Comparison of ENCODE assay signal across 1 mouse cellular context in the genomic region with DNA sequence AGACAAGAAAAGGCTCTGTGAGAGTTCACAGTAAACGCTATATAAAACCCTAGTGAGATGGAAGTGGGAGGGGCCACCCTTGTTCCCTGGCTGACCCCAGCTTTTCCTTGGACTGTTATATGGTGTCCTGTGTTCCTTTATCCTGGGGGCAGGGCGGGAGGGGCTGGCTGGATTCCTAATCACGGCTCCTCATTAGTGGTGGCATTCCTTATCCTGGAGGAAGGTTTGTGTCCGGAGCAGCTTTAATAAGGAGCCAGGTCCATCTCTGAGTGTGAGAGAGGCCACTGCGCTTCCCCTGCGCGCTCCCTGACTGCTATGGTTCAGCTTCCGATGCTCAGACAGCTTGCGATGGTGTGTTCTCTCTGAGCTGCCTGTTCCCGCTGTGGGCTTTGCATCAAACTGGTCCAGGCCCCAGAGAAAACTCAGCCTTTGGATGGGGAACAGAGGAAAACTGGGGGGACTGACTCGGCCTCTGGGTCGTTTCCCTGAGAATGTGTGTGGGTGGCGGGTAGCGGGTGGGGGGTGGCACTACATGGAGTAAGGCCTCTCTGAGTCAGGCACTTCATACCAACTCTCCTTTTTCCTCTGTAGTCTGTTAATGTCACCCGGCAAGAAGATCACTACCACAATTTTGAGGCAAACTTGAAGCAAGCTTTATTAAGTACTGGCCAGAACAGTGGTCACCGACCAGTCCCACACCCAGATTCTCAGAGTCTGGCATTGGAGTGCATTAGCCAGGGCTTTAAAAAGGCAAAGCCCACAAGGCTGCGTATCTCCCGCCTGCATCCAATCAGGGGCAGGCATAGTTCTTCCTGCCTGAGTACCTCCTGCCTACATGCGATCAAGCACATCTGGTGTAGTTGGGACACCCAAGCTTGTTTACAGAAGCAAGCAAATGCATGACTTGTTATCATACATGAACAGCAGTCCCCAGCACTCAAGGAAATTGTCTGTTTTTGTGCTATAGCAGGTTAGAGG.
TF ChIP-seq lines count a peak whose summit lies in the region.

No protein-coding gene starts in this region.

TF ChIP-seq in ES-E14, 5 proteins besides CTCF, POLR2A, EP300 and RAD21:
- TF ChIP-seq ZNF384 (IDR thresholded peaks at IDR 0.05; ENCODE audit: low read depth, low read length) (no peak), MAFK (IDR thresholded peaks at IDR 0.05; ENCODE audit: insufficient read depth, low read depth, low read length) (no peak), HCFC1 (IDR thresholded peaks at IDR 0.05; ENCODE audit: borderline replicate concordance, insufficient read depth, low read length) (no peak)
